Mouse (Mus musculus) embryonic facial prominence, embryonic 10.5 days (tissue): ENCODE measurements around the gene Fkbp6. TPM values are rescaled to one million over a fixed set of nuclear protein-coding genes. Genes with fewer than 3 reads are reported as not detected.

Experiments used
- DNase-seq: peaks from one replicate; pipeline ENCODE4 v3.0.0-alpha.2; 2017; ENCODE audit warnings: low spot score
- H3K27ac ChIP-seq: fragments of 300-500 bp; sonication (generic); replicated peaks from 2 replicates; pipeline ENCODE4 v1.5.1; 2016; ENCODE audit warnings: mild to moderate bottlenecking
- H3K27me3 ChIP-seq: fragments of 300-500 bp; sonication (generic); replicated peaks from 2 replicates; pipeline ENCODE4 v1.6.1; 2016; ENCODE audit warnings: low read depth, mild to moderate bottlenecking; ENCODE audit not compliant: poor library complexity, severe bottlenecking
- H3K36me3 ChIP-seq: fragments of 300-500 bp; sonication (generic); replicated peaks from 2 replicates; pipeline ENCODE4 v1.6.1; 2016; ENCODE audit warnings: mild to moderate bottlenecking, moderate library complexity
- H3K4me1 ChIP-seq: fragments of 300-500 bp; sonication (generic); 2 replicates; pipeline ENCODE4 v1.6.1; 2016
- H3K4me3 ChIP-seq: fragments of 300-500 bp; sonication (generic); 2 replicates; pipeline ENCODE4 v1.5.1; 2016; ENCODE audit warnings: mild to moderate bottlenecking, moderate library complexity
- H3K9me3 ChIP-seq: fragments of 300-500 bp; sonication (generic); 2 replicates; pipeline ENCODE4 v1.6.1; 2016; ENCODE audit warnings: mild to moderate bottlenecking
- WGBS: fragments of 180-500 bp; shearing (Covaris S2); methylation state at CpG from one replicate; pipeline ENCODE4 v1.1.7; 2016; 5-methylcytosine and 5-hydroxymethylcytosine counted together
- polyA plus RNA-seq: library from polyadenylated mRNA; unstranded; fragments of >200 nt; fragmentation: Nextera tagmentation; extraction: Ambion mirVana; gene quantifications from 2 replicates; pipeline ENCODE4 v1.2.1, GENCODE M21; 2016

Gene Fkbp6
- polyA plus RNA-seq, 1 experiment from 2014 or later = not detected

- Histone ChIP-seq H3K36me3 (no peaks in the 10 kb centered on the region), H3K27me3 (peaks cover 10% of the 10 kb centered on the region), H3K27ac (peak overlapping the region; percentile 24; the same call in 1 of the 2 replicates), H3K4me3 (no peak overlapping the region), H3K9me3 (no peaks in the 10 kb centered on the region), H3K4me1 (peaks cover 29% of the 10 kb centered on the region)
- DNase-seq = no peak
- 85% methylated on average over 8 of the region's 8 CpGs for WGBS
These were observed 80.4 kb downstream of the Fkbp6 start for GRCm38 (mm10) chr5:135269451-135269850.

DNA sequence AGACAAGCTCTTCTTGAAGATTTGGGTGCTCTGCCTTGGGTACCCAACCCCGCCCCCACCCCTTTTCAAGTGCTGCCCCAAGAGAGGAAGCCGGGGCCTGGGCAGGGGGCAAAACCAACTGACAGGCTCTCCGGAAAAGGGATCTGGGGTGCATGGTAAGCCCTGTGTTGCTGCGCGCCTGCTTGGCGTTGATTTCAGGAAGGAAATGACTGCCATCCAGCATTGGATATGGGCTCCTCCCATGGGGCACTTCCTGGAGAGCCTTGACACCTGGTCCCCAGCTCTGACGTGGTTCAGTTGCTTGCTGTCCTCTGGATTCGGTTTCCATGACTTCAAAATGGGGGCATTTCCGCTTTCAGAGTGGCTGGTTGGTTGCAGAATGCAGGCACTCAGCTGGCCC lies 85.3 kb downstream of the Fkbp6 start:
- peak overlapping the region; percentile 85 for H3K27ac ChIP-seq
- WGBS = 27% methylated on average over 9 of the region's 9 CpGs
- H3K4me3 ChIP-seq = peak overlapping the region; percentile 41
- H3K27me3 ChIP-seq = no peaks in the 10 kb centered on the region
- H3K36me3 ChIP-seq = no peaks in the 10 kb centered on the region
- peaks cover 21% of the 10 kb centered on the region for H3K4me1 ChIP-seq
- DNase-seq = peak; percentile 71
- no peaks in the 10 kb centered on the region for H3K9me3 ChIP-seq

- peak; percentile 85 for DNase-seq
- peaks cover 21% of the 10 kb centered on the region for H3K4me1 ChIP-seq
- H3K27ac ChIP-seq = peak overlapping the region; percentile 85
- no peaks in the 10 kb centered on the region for H3K27me3 ChIP-seq
- WGBS = 11% methylated on average over 17 of the region's 17 CpGs
- H3K9me3 ChIP-seq = no peaks in the 10 kb centered on the region
- H3K36me3 ChIP-seq = no peaks in the 10 kb centered on the region
- peak overlapping the region; percentile 41 for H3K4me3 ChIP-seq
These were observed 85.9 kb downstream of the Fkbp6 start for GRCm38 (mm10) chr5:135263866-135264503.

DNA sequence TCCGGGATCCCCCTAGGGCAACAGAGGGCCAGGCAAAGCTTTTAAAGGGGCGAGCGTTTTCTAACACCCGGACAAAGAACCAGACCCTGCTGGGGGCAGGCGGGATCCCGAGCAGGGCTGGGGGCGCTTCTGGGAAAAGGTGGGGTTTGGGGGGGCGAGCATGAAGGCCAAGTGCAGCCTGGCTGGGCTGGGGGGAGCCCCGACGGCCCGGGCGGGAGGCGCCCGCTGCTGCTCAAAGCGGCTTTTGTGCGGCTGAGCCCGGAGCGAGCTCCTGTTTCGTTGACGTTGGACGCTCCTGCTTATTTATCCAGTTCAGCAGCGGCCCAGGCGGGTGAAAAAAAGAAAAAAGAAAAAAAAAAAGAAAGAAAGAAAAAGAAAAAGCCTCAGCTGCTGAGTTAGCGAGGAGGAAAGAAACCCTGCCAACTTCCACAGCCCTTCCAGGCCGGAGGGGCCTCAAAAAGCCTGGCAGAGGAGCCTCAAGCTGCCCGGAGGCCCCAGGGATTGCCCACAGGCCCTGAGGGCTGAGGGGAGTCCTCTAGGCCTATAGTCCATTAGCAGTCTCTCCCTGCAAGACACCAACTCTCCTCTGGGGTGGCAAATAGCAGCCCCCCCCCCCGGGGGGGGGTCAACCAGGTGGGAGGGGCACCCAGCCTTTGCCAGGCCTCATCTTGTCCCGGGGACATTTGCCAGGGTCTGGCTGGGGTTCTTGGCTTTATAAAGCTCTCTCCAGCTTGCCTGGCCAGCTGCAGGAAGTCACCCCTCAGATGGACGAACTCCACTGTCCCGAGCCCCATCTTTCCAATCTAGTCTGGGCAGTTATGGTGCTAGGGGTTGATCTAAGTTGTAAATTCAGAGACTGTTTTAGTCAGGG lies 91.3 kb downstream of the Fkbp6 start:
- WGBS = 17% methylated on average over 30 of the region's 30 CpGs
- Histone ChIP-seq H3K27ac (peak overlapping the region; percentile 86), H3K36me3 (no peaks in the 10 kb centered on the region), H3K4me1 (peaks cover 26% of the 10 kb centered on the region), H3K4me3 (peak overlapping the region; percentile 38), H3K27me3 (no peaks in the 10 kb centered on the region), H3K9me3 (peaks cover 11% of the 10 kb centered on the region; the same call in 1 of the 2 replicates)
- peak; percentile 67 for DNase-seq

- H3K4me1 ChIP-seq = peaks cover 34% of the 10 kb centered on the region
- 84% methylated on average over 12 of the region's 12 CpGs for WGBS
- H3K27ac ChIP-seq = peak overlapping the region; percentile 86
These were observed 92.3 kb downstream of the Fkbp6 start for GRCm38 (mm10) chr5:135257559-135257958.

DNA sequence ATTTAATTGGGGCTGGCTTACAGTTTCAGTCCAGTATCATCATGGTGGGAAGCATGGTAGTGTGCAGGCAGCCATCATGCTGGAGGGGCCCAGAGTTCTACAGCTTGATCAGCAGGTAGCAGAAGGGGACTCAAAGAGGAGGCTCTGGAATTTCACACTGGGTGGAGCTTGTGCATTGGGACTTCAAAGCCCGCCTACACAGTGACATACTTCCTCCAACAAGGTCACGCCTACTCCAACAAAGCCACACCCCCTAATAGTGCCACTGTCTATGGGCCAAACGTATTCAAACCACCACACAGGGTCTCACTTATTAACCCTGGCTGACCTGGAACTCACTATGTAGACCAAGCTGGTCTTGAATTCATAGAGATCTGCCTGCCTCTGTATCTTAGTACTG lies 93.7 kb downstream of the Fkbp6 start:
- no peak for DNase-seq
- H3K27me3 ChIP-seq = no peaks in the 10 kb centered on the region
- 80% methylated on average over 3 of the region's 3 CpGs for WGBS
- H3K4me3 ChIP-seq = no peak overlapping the region
- peaks cover 41% of the 10 kb centered on the region for H3K4me1 ChIP-seq
- H3K36me3 ChIP-seq = no peaks in the 10 kb centered on the region
- H3K9me3 ChIP-seq = peaks cover 11% of the 10 kb centered on the region; the same call in 1 of the 2 replicates
- no peak overlapping the region for H3K27ac ChIP-seq

More at GRCm38 (mm10) chr5:135257559-135257958, 92.3 kb downstream of the Fkbp6 start:
- peak overlapping the region; percentile 38; the same call in 1 of the 2 replicates for H3K4me3 ChIP-seq
- H3K27me3 ChIP-seq = no peaks in the 10 kb centered on the region
- H3K36me3 ChIP-seq = no peaks in the 10 kb centered on the region
- peaks cover 11% of the 10 kb centered on the region; the same call in 1 of the 2 replicates for H3K9me3 ChIP-seq
- no peak for DNase-seq

- H3K27ac ChIP-seq = peak overlapping the region; percentile 83
- peaks cover 11% of the 10 kb centered on the region; the same call in 1 of the 2 replicates for H3K9me3 ChIP-seq
- peak; percentile 83 for DNase-seq
- WGBS = 7% methylated on average over 12 of the region's 12 CpGs
- H3K36me3 ChIP-seq = 0 out of 2 replicates have a peak, but pooled peaks cover 3% of the 10 kb centered on the region
- H3K27me3 ChIP-seq = peaks cover 22% of the 10 kb centered on the region
- H3K4me1 ChIP-seq = peaks cover 64% of the 10 kb centered on the region
- H3K4me3 ChIP-seq = peak overlapping the region; percentile 39
These were observed 96.0 kb downstream of the Fkbp6 start for GRCm38 (mm10) chr5:135253741-135254401.

DNA sequence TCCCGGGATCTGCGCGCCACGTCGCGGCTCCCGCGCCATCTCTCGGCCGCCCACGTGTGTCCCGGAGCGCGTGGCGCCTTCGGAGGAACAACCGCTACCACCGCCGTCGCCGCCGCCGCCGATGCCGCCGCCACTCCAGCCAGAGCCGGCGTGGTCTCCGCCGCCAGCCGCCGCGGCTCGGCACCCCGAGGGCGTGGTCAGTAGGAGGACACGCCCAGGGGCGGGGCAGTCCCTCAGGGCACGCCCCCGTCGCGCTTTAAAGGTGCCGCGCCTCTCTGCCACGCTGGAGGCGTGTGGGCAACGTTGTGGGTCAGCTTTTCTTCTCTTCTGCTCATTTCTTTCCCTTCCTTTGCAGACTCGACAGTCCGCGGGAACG lies 98.8 kb downstream of the Fkbp6 start, which contains the start of gene Fzd9:
Gene Fzd9 (minus strand): TSS at position 152 of the 376 bp plus-strand sequence.
- peaks cover 61% of the 10 kb centered on the region for H3K4me1 ChIP-seq
- peak within 1 kb of the TSS; percentile 74 for H3K4me3 ChIP-seq
- DNase-seq = peak; percentile 93
- peaks cover 1% of the 10 kb centered on the region; the same call in 1 of the 2 replicates for H3K9me3 ChIP-seq
- H3K27me3 ChIP-seq = peaks cover 31% of the 10 kb centered on the region
- peaks cover 18% of the 10 kb centered on the region for H3K36me3 ChIP-seq
- WGBS = under 1% methylated on average over 51 of the region's 51 CpGs
- H3K27ac ChIP-seq = peak within 1 kb of the TSS; percentile 83

- peak overlapping the region; percentile 74 for H3K4me3 ChIP-seq
- peaks cover 24% of the 10 kb centered on the region for H3K36me3 ChIP-seq
- no peak for DNase-seq
- H3K27ac ChIP-seq = peak overlapping the region; percentile 78
- H3K27me3 ChIP-seq = peaks cover 31% of the 10 kb centered on the region
- 2% methylated on average over 92 of the region's 92 CpGs for WGBS
- H3K4me1 ChIP-seq = peaks cover 61% of the 10 kb centered on the region
- H3K9me3 ChIP-seq = no peaks in the 10 kb centered on the region
These were observed 99.4 kb downstream of the Fkbp6 start for GRCm38 (mm10) chr5:135250186-135251078.

- H3K4me3 ChIP-seq = peak overlapping the region; percentile 74
- H3K36me3 ChIP-seq = peaks cover 37% of the 10 kb centered on the region
- H3K9me3 ChIP-seq = no peaks in the 10 kb centered on the region
- H3K27me3 ChIP-seq = peaks cover 31% of the 10 kb centered on the region
- H3K4me1 ChIP-seq = peaks cover 54% of the 10 kb centered on the region
- 85% methylated on average over 16 of the region's 16 CpGs for WGBS
- DNase-seq = no peak
- H3K27ac ChIP-seq = no peak overlapping the region
These were observed 100.7 kb downstream of the Fkbp6 start for GRCm38 (mm10) chr5:135248956-135249676.

DNA sequence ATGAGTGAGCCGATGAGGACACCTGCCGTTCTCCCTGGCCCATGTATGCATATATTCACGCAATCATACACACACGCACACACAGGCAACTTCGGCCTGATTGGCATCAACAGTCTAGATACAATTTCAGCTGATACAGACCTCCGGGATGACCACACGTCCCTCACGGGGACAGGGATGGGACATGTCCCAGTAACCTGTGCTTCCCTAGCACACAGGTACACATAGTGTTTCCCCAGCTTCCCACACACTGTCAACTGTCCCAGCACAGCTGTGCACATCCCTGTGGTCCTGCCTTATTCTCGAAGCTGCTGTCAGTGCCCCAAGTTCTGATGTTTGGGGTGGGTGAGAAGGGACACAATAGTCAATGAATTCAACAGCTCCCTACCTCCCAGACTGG lies 102.5 kb downstream of the Fkbp6 start:
- no peak overlapping the region for H3K27ac ChIP-seq
- no peaks in the 10 kb centered on the region for H3K9me3 ChIP-seq
- H3K4me1 ChIP-seq = peaks cover 38% of the 10 kb centered on the region
- H3K36me3 ChIP-seq = peaks cover 55% of the 10 kb centered on the region
- H3K27me3 ChIP-seq = peaks cover 31% of the 10 kb centered on the region
- no peak for DNase-seq
- no peak overlapping the region for H3K4me3 ChIP-seq
- WGBS = 83% methylated on average over 9 of the region's 9 CpGs
